Mouse (Mus musculus): ENCODE data around the gene Zfp879. TPM values are rescaled to one million over a fixed set of nuclear protein-coding genes. Genes with fewer than 3 reads are reported as not detected.

Zfp879 gene
- polyA plus RNA-seq (2016; fragmentation: Nextera tagmentation; extraction: Ambion mirVana): 0.33 and 0.44 TPM in 2 replicates

- DNase-seq (ENCODE audit: low spot score): peak; percentile 95
- peak within 1 kb of the TSS; percentile 54 for H3K4me3 ChIP-seq
- H3K36me3 ChIP-seq: no peaks in the 10 kb centered on the region
- no peaks in the 10 kb centered on the region for H3K9me3 ChIP-seq
- peaks cover 14% of the 10 kb centered on the region; the same call in 1 of the 2 replicates for H3K27me3 ChIP-seq (ENCODE audit: insufficient read depth, poor library complexity, severe bottlenecking)
- H3K27ac ChIP-seq: peak within 1 kb of the TSS; percentile 87
- 20% methylated on average over 22 of the region's 22 CpGs for WGBS
- 0 out of 2 replicates have a peak, but pooled peaks cover 4% of the 10 kb centered on the region for H3K4me1 ChIP-seq
These were observed at the start of gene Zfp879 for GRCm38 (mm10) chr11:50841023-50841735. Zfp879 (minus strand) TSS chr11:50841552.

- Histone ChIP-seq H3K27ac (peak within 1 kb of the TSS; percentile 85), H3K36me3 (peaks cover 13% of the 10 kb centered on the region), H3K9me3 (peaks cover under 1% of the 10 kb centered on the region; the same call in 1 of the 2 replicates)
These were observed 46.2 kb upstream of the Zfp879 start, which contains the start of gene Zfp454 for GRCm38 (mm10) chr11:50887390-50888128. Zfp454 (minus strand) TSS chr11:50887651.

GRCm38 (mm10) chr11:50886933-50887293, 45.6 kb upstream of the Zfp879 start:
- Histone ChIP-seq H3K9me3 (no peaks in the 10 kb centered on the region), H3K27ac (peak overlapping the region; percentile 85), H3K36me3 (peaks cover 13% of the 10 kb centered on the region), H3K4me3 (peak overlapping the region; percentile 64), H3K4me1 (peaks cover 14% of the 10 kb centered on the region), H3K27me3 (ENCODE audit: insufficient read depth, poor library complexity, severe bottlenecking) (no peaks in the 10 kb centered on the region)
- DNase-seq (ENCODE audit: low spot score): no peak
- 37% methylated on average over 10 of the region's 10 CpGs for WGBS

More at GRCm38 (mm10) chr11:50887390-50888128, 46.2 kb upstream of the Zfp879 start, which contains the start of gene Zfp454:
- no peaks in the 10 kb centered on the region for H3K27me3 ChIP-seq (ENCODE audit: insufficient read depth, poor library complexity, severe bottlenecking)
- peaks cover 14% of the 10 kb centered on the region for H3K4me1 ChIP-seq
- H3K4me3 ChIP-seq: peak within 1 kb of the TSS; percentile 64
- DNase-seq (ENCODE audit: low spot score): peak; percentile 95
- WGBS: 6% methylated on average over 26 of the region's 26 CpGs

GRCm38 (mm10) chr11:50886231-50886932, 45.0 kb upstream of the Zfp879 start:
- 55% methylated on average over 8 of the region's 8 CpGs for WGBS
- peak overlapping the region; percentile 85; the same call in 1 of the 2 replicates for H3K27ac ChIP-seq

GRCm38 (mm10) chr11:50883756-50884155, 42.4 kb upstream of the Zfp879 start:
- no peak overlapping the region for H3K27ac ChIP-seq
- peaks cover 14% of the 10 kb centered on the region for H3K4me1 ChIP-seq
- DNase-seq (ENCODE audit: low spot score): no peak
- H3K27me3 ChIP-seq (ENCODE audit: insufficient read depth, poor library complexity, severe bottlenecking): no peaks in the 10 kb centered on the region
- H3K4me3 ChIP-seq: no peak overlapping the region
- WGBS: 68% methylated on average over 3 of the region's 3 CpGs
- peaks cover 34% of the 10 kb centered on the region for H3K36me3 ChIP-seq
- no peaks in the 10 kb centered on the region for H3K9me3 ChIP-seq

More at GRCm38 (mm10) chr11:50886231-50886932, 45.0 kb upstream of the Zfp879 start:
- Histone ChIP-seq H3K4me1 (peaks cover 14% of the 10 kb centered on the region), H3K4me3 (peak overlapping the region; percentile 64), H3K36me3 (peaks cover 13% of the 10 kb centered on the region), H3K9me3 (no peaks in the 10 kb centered on the region), H3K27me3 (ENCODE audit: insufficient read depth, poor library complexity, severe bottlenecking) (no peaks in the 10 kb centered on the region)
- DNase-seq (ENCODE audit: low spot score): no peak

GRCm38 (mm10) chr11:50878641-50879040, 37.3 kb upstream of the Zfp879 start:
- Histone ChIP-seq H3K27me3 (ENCODE audit: insufficient read depth, poor library complexity, severe bottlenecking) (no peaks in the 10 kb centered on the region), H3K4me1 (no peaks in the 10 kb centered on the region), H3K4me3 (no peak overlapping the region), H3K9me3 (peaks cover 13% of the 10 kb centered on the region), H3K36me3 (peaks cover 79% of the 10 kb centered on the region), H3K27ac (no peak overlapping the region)
- WGBS: 83% methylated on average over 3 of the region's 3 CpGs
- no peak for DNase-seq (ENCODE audit: low spot score)

- no peak for DNase-seq (ENCODE audit: low spot score)
- Histone ChIP-seq H3K36me3 (no peaks in the 10 kb centered on the region), H3K27ac (no peak overlapping the region), H3K4me3 (peak overlapping the region; percentile 65), H3K27me3 (ENCODE audit: insufficient read depth, poor library complexity, severe bottlenecking) (peaks cover 63% of the 10 kb centered on the region), H3K9me3 (0 out of 2 replicates have a peak, but pooled peaks cover 7% of the 10 kb centered on the region), H3K4me1 (peaks cover 22% of the 10 kb centered on the region)
- under 1% methylated on average over 72 of the region's 72 CpGs for WGBS
These were observed 9.7 kb upstream of the Zfp879 start for GRCm38 (mm10) chr11:50850989-50851601.

GRCm38 (mm10) chr11:50850177-50850735, 8.9 kb upstream of the Zfp879 start, which contains the start of gene Grm6:
Grm6 (plus strand) TSS chr11:50850685.
- H3K4me1 ChIP-seq: peaks cover 22% of the 10 kb centered on the region
- WGBS: 2% methylated on average over 11 of the region's 11 CpGs
- DNase-seq (ENCODE audit: low spot score): no peak
- 0 out of 2 replicates have a peak, but pooled peaks cover 7% of the 10 kb centered on the region for H3K9me3 ChIP-seq
- H3K36me3 ChIP-seq: no peaks in the 10 kb centered on the region
- peak within 1 kb of the TSS; percentile 65 for H3K4me3 ChIP-seq
- H3K27me3 ChIP-seq (ENCODE audit: insufficient read depth, poor library complexity, severe bottlenecking): peaks cover 70% of the 10 kb centered on the region
- H3K27ac ChIP-seq: no peak within 1 kb of the TSS

GRCm38 (mm10) chr11:50849310-50849709, 8.0 kb upstream of the Zfp879 start:
- Histone ChIP-seq H3K27ac (no peak overlapping the region), H3K36me3 (no peaks in the 10 kb centered on the region), H3K4me1 (peaks cover 22% of the 10 kb centered on the region), H3K4me3 (peak overlapping the region; percentile 65; the same call in 1 of the 2 replicates), H3K27me3 (ENCODE audit: insufficient read depth, poor library complexity, severe bottlenecking) (peaks cover 77% of the 10 kb centered on the region), H3K9me3 (0 out of 2 replicates have a peak, but pooled peaks cover 7% of the 10 kb centered on the region)
- no peak for DNase-seq (ENCODE audit: low spot score)
- 3% methylated on average over 10 of the region's 10 CpGs for WGBS

GRCm38 (mm10) chr11:50848520-50849137, 7.3 kb upstream of the Zfp879 start:
- Histone ChIP-seq H3K27me3 (ENCODE audit: insufficient read depth, poor library complexity, severe bottlenecking) (peaks cover 77% of the 10 kb centered on the region), H3K9me3 (0 out of 2 replicates have a peak, but pooled peaks cover 7% of the 10 kb centered on the region), H3K36me3 (no peaks in the 10 kb centered on the region), H3K4me3 (no peak overlapping the region), H3K4me1 (peaks cover 22% of the 10 kb centered on the region), H3K27ac (no peak overlapping the region)
- no peak for DNase-seq (ENCODE audit: low spot score)
- 34% methylated on average over 3 of the region's 3 CpGs for WGBS

- peaks cover 63% of the 10 kb centered on the region for H3K27me3 ChIP-seq (ENCODE audit: insufficient read depth, poor library complexity, severe bottlenecking)
- DNase-seq (ENCODE audit: low spot score): no peak
- H3K9me3 ChIP-seq: 0 out of 2 replicates have a peak, but pooled peaks cover 7% of the 10 kb centered on the region
- peaks cover 22% of the 10 kb centered on the region for H3K4me1 ChIP-seq
- no peak overlapping the region for H3K27ac ChIP-seq
- WGBS: 72% methylated on average over 5 of the region's 5 CpGs
- no peak overlapping the region for H3K4me3 ChIP-seq
- H3K36me3 ChIP-seq: no peaks in the 10 kb centered on the region
These were observed 5.7 kb upstream of the Zfp879 start for GRCm38 (mm10) chr11:50847047-50847446.

Measured in heart, embryonic 10.5 days (tissue).